Mouse (Mus musculus): Measurements from ENCODE around the gene Ppp1r9b. TPM values are rescaled to one million over a fixed set of nuclear protein-coding genes. Genes with fewer than 3 reads are reported as not detected.
A peak's percentile ranks its signal among the peaks of the same experiment; 100 is the strongest.

Ppp1r9b gene
- polyA plus RNA-seq, 1 experiment from 2014 or later = 20.8 TPM

- 89% methylated on average over 4 of the region's 4 CpGs for WGBS
- DNase-seq (ENCODE audit: low spot score) (no peak), ATAC-seq (no peak)
- no peak overlapping the region for H3K4me3 ChIP-seq (ENCODE audit: low read depth, low read length)
- H3K9ac ChIP-seq (ENCODE audit: low read length) = no peak overlapping the region
- peak overlapping the region; percentile 91; the same call in 1 of the 2 replicates for H3K4me2 ChIP-seq (ENCODE audit: low read length)
- peaks cover 10% of the 10 kb centered on the region; the same call in 1 of the 2 replicates for H3K4me1 ChIP-seq (ENCODE audit: control insufficient read depth, insufficient read depth, low read length)
- H3K36me3 ChIP-seq (ENCODE audit: control insufficient read depth, insufficient read depth, low read length) = no peaks in the 10 kb centered on the region
- no peaks in the 10 kb centered on the region for H3K27me3 ChIP-seq (replicated peaks; ENCODE audit: control insufficient read depth, insufficient read depth, low read length)
- H3K9me3 ChIP-seq (replicated peaks; ENCODE audit: control insufficient read depth, low read length) = no peaks in the 10 kb centered on the region
- no peak overlapping the region for H3K27ac ChIP-seq (ENCODE audit: low read depth, low read length)
Measured at GRCm38 (mm10) chr11:95039766-95040165, 48.9 kb downstream of the Ppp1r9b start.

GRCm38 (mm10) chr11:95040491-95041138, 49.8 kb downstream of the Ppp1r9b start:
- peak overlapping the region; percentile 69 for H3K4me3 ChIP-seq (ENCODE audit: low read depth, low read length)
- H3K27ac ChIP-seq (ENCODE audit: low read depth, low read length) = peak overlapping the region; percentile 60
- ATAC-seq (peak; percentile 24), DNase-seq (ENCODE audit: low spot score) (peak; percentile 53)
- H3K9me3 ChIP-seq (replicated peaks; ENCODE audit: control insufficient read depth, low read length) = no peaks in the 10 kb centered on the region
- H3K36me3 ChIP-seq (ENCODE audit: control insufficient read depth, insufficient read depth, low read length) = no peaks in the 10 kb centered on the region
- under 1% methylated on average over 20 of the region's 20 CpGs for WGBS
- peak overlapping the region; percentile 68 for H3K9ac ChIP-seq (ENCODE audit: low read length)
- H3K4me1 ChIP-seq (ENCODE audit: control insufficient read depth, insufficient read depth, low read length) = peaks cover 10% of the 10 kb centered on the region; the same call in 1 of the 2 replicates
- peak overlapping the region; percentile 91 for H3K4me2 ChIP-seq (ENCODE audit: low read length)
- no peaks in the 10 kb centered on the region for H3K27me3 ChIP-seq (replicated peaks; ENCODE audit: control insufficient read depth, insufficient read depth, low read length)

DNA sequence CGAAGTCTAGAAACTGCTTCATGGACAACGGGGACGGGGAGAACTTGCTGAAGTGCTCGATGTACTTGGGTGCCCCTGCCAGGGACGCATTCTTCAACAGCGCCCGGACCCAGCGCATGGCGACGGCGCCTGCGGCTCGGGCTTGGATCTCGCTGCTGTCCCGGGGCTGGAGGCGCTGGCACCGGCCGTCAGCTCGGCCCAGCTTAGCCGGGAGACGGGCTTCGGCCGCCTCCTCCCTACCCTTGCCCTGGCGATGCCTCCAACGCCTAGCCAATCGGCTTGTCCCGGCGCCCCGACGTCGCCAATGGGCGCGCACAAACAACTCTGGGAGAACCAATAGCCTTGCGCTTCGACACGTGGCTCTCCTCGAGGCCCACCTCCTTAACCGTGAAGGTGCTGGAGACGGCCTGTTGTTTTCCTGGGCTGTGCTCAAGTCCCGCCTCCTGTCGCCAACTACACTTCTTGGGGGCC, 50.3 kb downstream of the Ppp1r9b start, which contains the start of gene Pdk2:
Pdk2 (minus strand) TSS at position 216 of the 471 bp plus-strand sequence.
- under 1% methylated on average over 41 of the region's 41 CpGs for WGBS

GRCm38 (mm10) chr11:95042096-95042495, 51.3 kb downstream of the Ppp1r9b start:
- ATAC-seq = peak; percentile 18
- peak overlapping the region; percentile 69 for H3K4me3 ChIP-seq (ENCODE audit: low read depth, low read length)
- H3K27ac ChIP-seq (ENCODE audit: low read depth, low read length) = no peak overlapping the region
- H3K9ac ChIP-seq (ENCODE audit: low read length) = peak overlapping the region; percentile 1; the same call in 1 of the 2 replicates
- no peaks in the 10 kb centered on the region for H3K27me3 ChIP-seq (replicated peaks; ENCODE audit: control insufficient read depth, insufficient read depth, low read length)
- H3K36me3 ChIP-seq (ENCODE audit: control insufficient read depth, insufficient read depth, low read length) = no peaks in the 10 kb centered on the region
- no peaks in the 10 kb centered on the region for H3K9me3 ChIP-seq (replicated peaks; ENCODE audit: control insufficient read depth, low read length)
- WGBS = under 1% methylated on average over 11 of the region's 11 CpGs
- DNase-seq (ENCODE audit: low spot score) = peak; percentile 92
- H3K4me1 ChIP-seq (ENCODE audit: control insufficient read depth, insufficient read depth, low read length) = peaks cover 10% of the 10 kb centered on the region; the same call in 1 of the 2 replicates
- H3K4me2 ChIP-seq (ENCODE audit: low read length) = peak overlapping the region; percentile 91

More for the DNA sequence above, 50.3 kb downstream of the Ppp1r9b start, which contains the start of gene Pdk2:
- ATAC-seq (peak; percentile 98), DNase-seq (ENCODE audit: low spot score) (peak; percentile 99)
- H3K9me3 ChIP-seq (replicated peaks; ENCODE audit: control insufficient read depth, low read length) = no peaks in the 10 kb centered on the region
- peak within 1 kb of the TSS; percentile 91 for H3K4me2 ChIP-seq (ENCODE audit: low read length)
- peak within 1 kb of the TSS; percentile 69 for H3K4me3 ChIP-seq (ENCODE audit: low read depth, low read length)
- no peaks in the 10 kb centered on the region for H3K27me3 ChIP-seq (replicated peaks; ENCODE audit: control insufficient read depth, insufficient read depth, low read length)
- H3K9ac ChIP-seq (ENCODE audit: low read length) = peak within 1 kb of the TSS; percentile 68
- no peaks in the 10 kb centered on the region for H3K36me3 ChIP-seq (ENCODE audit: control insufficient read depth, insufficient read depth, low read length)
- peaks cover 10% of the 10 kb centered on the region; the same call in 1 of the 2 replicates for H3K4me1 ChIP-seq (ENCODE audit: control insufficient read depth, insufficient read depth, low read length)
- peak within 1 kb of the TSS; percentile 60 for H3K27ac ChIP-seq (ENCODE audit: low read depth, low read length)

DNA sequence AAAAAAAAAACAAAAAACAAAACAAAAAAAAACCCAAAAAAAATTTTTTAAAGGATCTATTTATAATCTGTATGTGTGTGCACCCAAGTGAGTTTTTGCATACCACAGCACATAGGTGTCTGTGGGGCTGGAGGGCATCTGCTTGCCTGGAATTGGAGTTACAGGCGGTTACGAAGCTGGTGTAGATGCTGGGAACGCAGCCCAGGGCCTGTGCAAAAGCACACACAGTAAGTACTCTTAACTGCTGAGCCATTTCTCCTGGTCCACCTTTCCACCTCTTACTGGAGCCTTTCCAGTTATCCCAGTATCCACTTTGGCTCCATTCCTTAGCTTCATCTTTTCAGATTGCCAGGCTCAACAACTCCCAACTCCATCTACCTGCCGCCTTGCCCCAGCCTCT, 52.2 kb downstream of the Ppp1r9b start:
- Histone ChIP-seq H3K9me3 (replicated peaks; ENCODE audit: control insufficient read depth, low read length) (no peaks in the 10 kb centered on the region), H3K27ac (ENCODE audit: low read depth, low read length) (no peak overlapping the region), H3K4me1 (ENCODE audit: control insufficient read depth, insufficient read depth, low read length) (peaks cover 10% of the 10 kb centered on the region; the same call in 1 of the 2 replicates), H3K9ac (ENCODE audit: low read length) (no peak overlapping the region), H3K4me3 (ENCODE audit: low read depth, low read length) (no peak overlapping the region), H3K27me3 (replicated peaks; ENCODE audit: control insufficient read depth, insufficient read depth, low read length) (no peaks in the 10 kb centered on the region), H3K4me2 (ENCODE audit: low read length) (no peak overlapping the region), H3K36me3 (ENCODE audit: control insufficient read depth, insufficient read depth, low read length) (no peaks in the 10 kb centered on the region)
- 88% methylated on average over 4 of the region's 4 CpGs for WGBS
- no peak for DNase-seq (ENCODE audit: low spot score)
- ATAC-seq = no peak

DNA sequence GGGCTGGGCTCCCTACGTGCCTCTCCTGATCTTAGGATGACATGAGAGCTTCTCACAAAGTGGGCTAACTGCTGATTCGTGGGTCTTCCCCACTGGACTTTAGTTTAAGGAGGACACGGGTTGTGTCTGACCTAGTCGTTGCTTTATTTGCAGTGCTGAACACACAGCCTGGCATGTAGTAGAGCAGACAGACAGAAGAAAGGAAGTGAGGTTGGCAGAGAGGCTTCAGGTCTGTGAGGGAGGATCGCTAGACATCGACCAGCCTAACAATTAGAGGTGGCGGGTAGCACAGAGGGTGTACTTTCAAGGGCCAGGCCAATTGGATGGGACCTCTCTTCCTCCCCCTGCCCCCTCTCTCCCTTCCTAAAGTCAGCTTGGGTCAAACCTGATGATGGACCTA, 52.8 kb downstream of the Ppp1r9b start:
- H3K9me3 ChIP-seq (replicated peaks; ENCODE audit: control insufficient read depth, low read length) = no peaks in the 10 kb centered on the region
- no peak for ATAC-seq
- H3K4me2 ChIP-seq (ENCODE audit: low read length) = no peak overlapping the region
- no peaks in the 10 kb centered on the region for H3K27me3 ChIP-seq (replicated peaks; ENCODE audit: control insufficient read depth, insufficient read depth, low read length)
- H3K9ac ChIP-seq (ENCODE audit: low read length) = no peak overlapping the region
- H3K4me3 ChIP-seq (ENCODE audit: low read depth, low read length) = no peak overlapping the region
- peaks cover 10% of the 10 kb centered on the region; the same call in 1 of the 2 replicates for H3K4me1 ChIP-seq (ENCODE audit: control insufficient read depth, insufficient read depth, low read length)
- no peaks in the 10 kb centered on the region for H3K36me3 ChIP-seq (ENCODE audit: control insufficient read depth, insufficient read depth, low read length)
- no peak for DNase-seq (ENCODE audit: low spot score)
- no peak overlapping the region for H3K27ac ChIP-seq (ENCODE audit: low read depth, low read length)
- WGBS = 57% methylated on average over 7 of the region's 7 CpGs

DNA sequence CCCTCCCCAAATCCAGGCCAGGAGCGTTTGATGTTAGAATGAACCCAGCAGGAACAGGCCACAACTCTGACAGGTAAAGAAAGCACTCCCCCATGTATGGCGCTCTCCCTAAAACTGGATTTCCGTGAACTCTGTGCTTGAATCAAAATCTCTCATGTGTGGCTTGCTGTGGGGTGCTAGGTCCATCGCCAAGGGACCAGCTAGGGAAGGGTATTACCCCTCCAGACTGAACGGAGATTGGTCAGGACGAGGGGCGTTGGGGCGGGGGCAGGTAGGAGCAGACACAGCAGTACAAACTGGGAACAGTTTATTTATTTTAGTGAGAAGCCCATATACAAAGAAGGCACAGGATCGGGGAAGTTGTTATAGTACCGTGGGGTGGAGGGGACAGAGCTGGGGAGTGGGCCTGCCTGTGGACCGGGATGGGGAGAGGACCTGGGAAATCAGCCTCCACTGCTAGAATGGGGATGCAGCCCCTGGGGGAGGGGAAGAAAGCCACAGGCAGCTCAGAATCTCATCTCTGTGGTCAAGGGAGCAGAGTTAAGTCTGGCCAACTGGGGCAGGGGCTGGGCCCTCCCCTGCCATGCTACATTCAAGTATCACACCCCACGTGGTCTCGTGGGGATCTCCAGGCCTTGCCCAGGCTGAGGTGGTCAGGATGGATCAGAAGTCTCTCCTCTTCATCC, 53.5 kb downstream of the Ppp1r9b start:
- ATAC-seq (no peak), DNase-seq (ENCODE audit: low spot score) (no peak)
- no peaks in the 10 kb centered on the region for H3K36me3 ChIP-seq (ENCODE audit: control insufficient read depth, insufficient read depth, low read length)
- H3K27me3 ChIP-seq (replicated peaks; ENCODE audit: control insufficient read depth, insufficient read depth, low read length) = no peaks in the 10 kb centered on the region
- H3K4me1 ChIP-seq (ENCODE audit: control insufficient read depth, insufficient read depth, low read length) = peaks cover 10% of the 10 kb centered on the region; the same call in 1 of the 2 replicates
- H3K27ac ChIP-seq (ENCODE audit: low read depth, low read length) = no peak overlapping the region
- H3K9ac ChIP-seq (ENCODE audit: low read length) = no peak overlapping the region
- no peaks in the 10 kb centered on the region for H3K9me3 ChIP-seq (replicated peaks; ENCODE audit: control insufficient read depth, low read length)
- H3K4me2 ChIP-seq (ENCODE audit: low read length) = no peak overlapping the region
- 50% methylated on average over 12 of the region's 13 CpGs for WGBS
- no peak overlapping the region for H3K4me3 ChIP-seq (ENCODE audit: low read depth, low read length)

- Histone ChIP-seq H3K4me3 (ENCODE audit: low read depth, low read length) (no peak overlapping the region), H3K4me1 (ENCODE audit: control insufficient read depth, insufficient read depth, low read length) (no peaks in the 10 kb centered on the region), H3K27ac (ENCODE audit: low read depth, low read length) (no peak overlapping the region), H3K9me3 (replicated peaks; ENCODE audit: control insufficient read depth, low read length) (no peaks in the 10 kb centered on the region), H3K9ac (ENCODE audit: low read length) (no peak overlapping the region), H3K27me3 (replicated peaks; ENCODE audit: control insufficient read depth, insufficient read depth, low read length) (no peaks in the 10 kb centered on the region), H3K36me3 (ENCODE audit: control insufficient read depth, insufficient read depth, low read length) (no peaks in the 10 kb centered on the region), H3K4me2 (ENCODE audit: low read length) (no peak overlapping the region)
- DNase-seq (ENCODE audit: low spot score) (peak; percentile 83), ATAC-seq (peak; percentile 71)
- 55% methylated on average over 9 of the region's 9 CpGs for WGBS
Measured at GRCm38 (mm10) chr11:95046980-95047680, 56.3 kb downstream of the Ppp1r9b start.

Data from forebrain, embryonic 14.5 days (tissue).